Mouse (Mus musculus): Measurements from ENCODE around the gene Arhgap20. TPM values are rescaled to one million over a fixed set of nuclear protein-coding genes. Genes with fewer than 3 reads are reported as not detected.
A peak's percentile ranks its signal among the peaks of the same experiment; 100 is the strongest.

Gene Arhgap20
- total RNA-seq (2014; rRNA removed; ENCODE audit: low replicate concordance): 1.6 and 6.7 TPM in 2 replicates
- polyA plus RNA-seq (2015; fragmentation: Nextera tagmentation; extraction: Ambion mirVana): 0.83 and 0.91 TPM in 2 replicates

GRCm38 (mm10) chr9:51764921-51765416 is at the start of gene Arhgap20:
TSS of gene Arhgap20 (plus strand) at chr9:51765337.
- peak within 1 kb of the TSS; percentile 75 for H3K4me3 ChIP-seq (ENCODE audit: low read depth, low read length)
- H3K4me2 ChIP-seq (ENCODE audit: low read depth, low read length): peak within 1 kb of the TSS; percentile 96
- no peaks in the 10 kb centered on the region for H3K9me3 ChIP-seq (replicated peaks; ENCODE audit: control insufficient read depth, low read length)
- peaks cover 12% of the 10 kb centered on the region; the same call in 1 of the 2 replicates for H3K4me1 ChIP-seq (ENCODE audit: control insufficient read depth, insufficient read depth)
- peak; percentile 37 for DNase-seq (ENCODE audit: low spot score)
- H3K27ac ChIP-seq (ENCODE audit: low read depth): no peak within 1 kb of the TSS
- peaks cover 63% of the 10 kb centered on the region for H3K27me3 ChIP-seq (ENCODE audit: control insufficient read depth, insufficient read depth, low read length)
- peak within 1 kb of the TSS; percentile 40 for H3K9ac ChIP-seq (replicated peaks; ENCODE audit: low read depth, low read length)
- no peaks in the 10 kb centered on the region for H3K36me3 ChIP-seq (replicated peaks; ENCODE audit: control insufficient read depth, insufficient read depth, low read length)
- peak; percentile 88 for ATAC-seq (ENCODE audit: insufficient read depth, low read depth)
- TF ChIP-seq CTCF (IDR thresholded peaks at IDR 0.05; ENCODE audit: low read depth) (no peak), EP300 (IDR thresholded peaks at IDR 0.05; ENCODE audit: low read depth) (no peak)
- WGBS: under 1% methylated on average over 67 of the region's 77 CpGs

- Histone ChIP-seq H3K27ac (ENCODE audit: low read depth) (no peak overlapping the region), H3K9me3 (replicated peaks; ENCODE audit: control insufficient read depth, low read length) (no peaks in the 10 kb centered on the region), H3K27me3 (ENCODE audit: control insufficient read depth, insufficient read depth, low read length) (no peaks in the 10 kb centered on the region), H3K9ac (replicated peaks; ENCODE audit: low read depth, low read length) (no peak overlapping the region), H3K4me1 (ENCODE audit: control insufficient read depth, insufficient read depth) (no peaks in the 10 kb centered on the region), H3K4me3 (ENCODE audit: low read depth, low read length) (no peak overlapping the region), H3K36me3 (replicated peaks; ENCODE audit: control insufficient read depth, insufficient read depth, low read length) (no peaks in the 10 kb centered on the region), H3K4me2 (ENCODE audit: low read depth, low read length) (no peak overlapping the region)
- no peak for DNase-seq (ENCODE audit: low spot score)
- ATAC-seq (ENCODE audit: insufficient read depth, low read depth): no peak
- TF ChIP-seq CTCF (IDR thresholded peaks at IDR 0.05; ENCODE audit: low read depth) (no peak), EP300 (IDR thresholded peaks at IDR 0.05; ENCODE audit: low read depth) (no peak)
- WGBS: 80% methylated on average over 3 of the region's 3 CpGs
Observed at GRCm38 (mm10) chr9:51718793-51719192, 46.3 kb upstream of the Arhgap20 start.

GRCm38 (mm10) chr9:51727960-51728359 is 37.2 kb upstream of the Arhgap20 start:
- DNase-seq (ENCODE audit: low spot score): peak; percentile 47
- H3K9ac ChIP-seq (replicated peaks; ENCODE audit: low read depth, low read length): no peak overlapping the region
- no peaks in the 10 kb centered on the region for H3K36me3 ChIP-seq (replicated peaks; ENCODE audit: control insufficient read depth, insufficient read depth, low read length)
- H3K27ac ChIP-seq (ENCODE audit: low read depth): no peak overlapping the region
- no peak overlapping the region for H3K4me3 ChIP-seq (ENCODE audit: low read depth, low read length)
- no peak for ATAC-seq (ENCODE audit: insufficient read depth, low read depth)
- H3K9me3 ChIP-seq (replicated peaks; ENCODE audit: control insufficient read depth, low read length): no peaks in the 10 kb centered on the region
- H3K4me1 ChIP-seq (ENCODE audit: control insufficient read depth, insufficient read depth): no peaks in the 10 kb centered on the region
- 46% methylated on average over 6 of the region's 6 CpGs for WGBS
- no peaks in the 10 kb centered on the region for H3K27me3 ChIP-seq (ENCODE audit: control insufficient read depth, insufficient read depth, low read length)
- no peak for TF ChIP-seq CTCF (IDR thresholded peaks at IDR 0.05; ENCODE audit: low read depth)
- no peak for TF ChIP-seq EP300 (IDR thresholded peaks at IDR 0.05; ENCODE audit: low read depth)
- no peak overlapping the region for H3K4me2 ChIP-seq (ENCODE audit: low read depth, low read length)

- no peaks in the 10 kb centered on the region for H3K4me1 ChIP-seq (ENCODE audit: control insufficient read depth, insufficient read depth)
- no peaks in the 10 kb centered on the region for H3K9me3 ChIP-seq (replicated peaks; ENCODE audit: control insufficient read depth, low read length)
- no peak overlapping the region for H3K9ac ChIP-seq (replicated peaks; ENCODE audit: low read depth, low read length)
- H3K4me3 ChIP-seq (ENCODE audit: low read depth, low read length): no peak overlapping the region
- no peak for TF ChIP-seq EP300 (IDR thresholded peaks at IDR 0.05; ENCODE audit: low read depth)
- no peaks in the 10 kb centered on the region for H3K27me3 ChIP-seq (ENCODE audit: control insufficient read depth, insufficient read depth, low read length)
- H3K36me3 ChIP-seq (replicated peaks; ENCODE audit: control insufficient read depth, insufficient read depth, low read length): no peaks in the 10 kb centered on the region
- ATAC-seq (ENCODE audit: insufficient read depth, low read depth): no peak
- no peak overlapping the region for H3K4me2 ChIP-seq (ENCODE audit: low read depth, low read length)
- no peak for DNase-seq (ENCODE audit: low spot score)
- H3K27ac ChIP-seq (ENCODE audit: low read depth): no peak overlapping the region
- 67% methylated on average over 9 of the region's 9 CpGs for WGBS
Observed at GRCm38 (mm10) chr9:51735180-51736034, 29.7 kb upstream of the Arhgap20 start.

- Histone ChIP-seq H3K9ac (replicated peaks; ENCODE audit: low read depth, low read length) (no peak overlapping the region), H3K4me3 (ENCODE audit: low read depth, low read length) (no peak overlapping the region), H3K9me3 (replicated peaks; ENCODE audit: control insufficient read depth, low read length) (no peaks in the 10 kb centered on the region), H3K27me3 (ENCODE audit: control insufficient read depth, insufficient read depth, low read length) (no peaks in the 10 kb centered on the region), H3K4me2 (ENCODE audit: low read depth, low read length) (no peak overlapping the region), H3K4me1 (ENCODE audit: control insufficient read depth, insufficient read depth) (no peaks in the 10 kb centered on the region), H3K36me3 (replicated peaks; ENCODE audit: control insufficient read depth, insufficient read depth, low read length) (no peaks in the 10 kb centered on the region), H3K27ac (ENCODE audit: low read depth) (no peak overlapping the region)
- TF ChIP-seq CTCF (IDR thresholded peaks at IDR 0.05; ENCODE audit: low read depth): no peak
- no peak for TF ChIP-seq EP300 (IDR thresholded peaks at IDR 0.05; ENCODE audit: low read depth)
- no peak for ATAC-seq (ENCODE audit: insufficient read depth, low read depth)
- DNase-seq (ENCODE audit: low spot score): no peak
- 72% methylated on average over 5 of the region's 5 CpGs for WGBS
Observed at GRCm38 (mm10) chr9:51736750-51737368, 28.3 kb upstream of the Arhgap20 start.
